Mouse (Mus musculus) retina, postnatal 1 day (tissue): ENCODE measurements around the gene Cd3g.
"Not testable (repeated sequence)": the region's sequence is repeated elsewhere in the genome, so short reads cannot be mapped to it uniquely, and the experiment has no call there.

Source experiments
- DNase-seq: peaks from one replicate; pipeline ENCODE4 v3.0.0-alpha.2; 2012

Cd3g gene

GRCm38 (mm10) chr9:44983001-44983400 is 2.8 kb upstream of the Cd3g start:
- DNase-seq = no peak

GRCm38 (mm10) chr9:44982531-44982930 is 2.3 kb upstream of the Cd3g start:
- no peak for DNase-seq

GRCm38 (mm10) chr9:44982081-44982480 is 1.9 kb upstream of the Cd3g start:
- no peak for DNase-seq

- DNase-seq = no peak
These were observed 1.4 kb upstream of the Cd3g start, which contains the start of gene Cd3d for GRCm38 (mm10) chr9:44981676-44982075. Gene Cd3d (plus strand): TSS chr9:44981786.

GRCm38 (mm10) chr9:44981104-44981503 is 873 bp upstream of the Cd3g start:
- no peak for DNase-seq

- DNase-seq = no peak
These were observed 425 bp downstream of the Cd3g start for GRCm38 (mm10) chr9:44979806-44980205.

- no peak for DNase-seq
These were observed 2.4 kb downstream of the Cd3g start for GRCm38 (mm10) chr9:44977813-44978212.

GRCm38 (mm10) chr9:44969450-44969849 is 10.8 kb downstream of the Cd3g start:
- DNase-seq = peak; percentile 8

GRCm38 (mm10) chr9:44967763-44968162 is 12.5 kb downstream of the Cd3g start:
- DNase-seq = not testable (repeated sequence)

- DNase-seq = peak; percentile 79
These were observed 13.4 kb downstream of the Cd3g start for GRCm38 (mm10) chr9:44966815-44967242.

GRCm38 (mm10) chr9:44965833-44966466 is 14.3 kb downstream of the Cd3g start:
- DNase-seq = no peak

- peak; percentile 99 for DNase-seq
These were observed 15.0 kb downstream of the Cd3g start, which contains the start of gene Ube4a for GRCm38 (mm10) chr9:44965126-44965832. Gene Ube4a (minus strand): TSS chr9:44965600.

GRCm38 (mm10) chr9:44954432-44954831 is 25.8 kb downstream of the Cd3g start:
- no peak for DNase-seq

GRCm38 (mm10) chr9:44947836-44948235 is 32.4 kb downstream of the Cd3g start:
- no peak for DNase-seq

GRCm38 (mm10) chr9:44946185-44946695 is 34.0 kb downstream of the Cd3g start:
- DNase-seq = no peak

- no peak for DNase-seq
These were observed 37.8 kb downstream of the Cd3g start for GRCm38 (mm10) chr9:44942421-44942820.

- no peak for DNase-seq
These were observed 38.5 kb downstream of the Cd3g start for GRCm38 (mm10) chr9:44941756-44942155.

- DNase-seq = no peak
These were observed 58.7 kb downstream of the Cd3g start for GRCm38 (mm10) chr9:44921543-44921942.

- no peak for DNase-seq
These were observed 59.1 kb downstream of the Cd3g start for GRCm38 (mm10) chr9:44921123-44921468.

GRCm38 (mm10) chr9:44920374-44921122 is 59.7 kb downstream of the Cd3g start, which contains the start of gene Atp5l:
Gene Atp5l (minus strand): TSS chr9:44920742.
- DNase-seq = peak; percentile 96

GRCm38 (mm10) chr9:44919606-44920005 is 60.6 kb downstream of the Cd3g start:
- no peak for DNase-seq
